Comparison of ENCODE assay signal across 24 mouse cellular contexts in the genomic region with DNA sequence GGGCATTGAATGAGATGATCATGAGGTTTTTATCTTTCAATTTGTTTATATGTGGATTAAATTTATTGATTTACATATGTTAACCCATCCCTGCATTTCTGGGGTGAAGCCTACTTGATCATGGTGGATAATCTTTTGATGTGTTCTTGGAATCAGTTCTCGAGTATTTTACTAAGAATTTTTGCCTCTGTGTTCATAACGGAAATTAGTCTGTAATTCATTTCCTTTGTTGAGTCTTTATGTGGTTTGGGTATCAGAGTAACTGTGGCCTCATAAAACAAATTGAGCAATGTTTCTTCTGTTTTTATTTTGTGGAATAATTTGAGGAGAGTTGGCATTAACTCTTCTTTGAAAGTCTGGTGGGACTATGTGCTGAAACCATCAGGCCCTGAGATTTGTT. TPM values are rescaled to one million over a fixed set of nuclear protein-coding genes. Genes with fewer than 3 reads are reported as not detected.
DNase-seq lines count a peak whose midpoint lies in the region; ATAC-seq and TF ChIP-seq lines count a peak whose summit lies in the region.
"Had no signal": no experiment of that assay in that cellular context is flagged by ENCODE, and none has a peak within 500 bp of the region (broad histone marks: within the 10 kb centered on the region; RNA-seq: fewer than 3 reads in every experiment).

No protein-coding gene starts in this region.

- 80% methylated on average over 2 of the region's 2 CpGs for WGBS in kidney, postnatal 0 days

- H3K4me3 ChIP-seq in kidney, postnatal 0 days (replicated peaks; ENCODE audit: low read depth, low read length), result no peak overlapping the region
- H3K4me3 ChIP-seq: embryonic facial prominence, embryonic 10.5 days; embryonic facial prominence, embryonic 12.5 days; forebrain, embryonic 13.5 days; forebrain, embryonic 15.5 days had no signal

- peak; percentile 15 for DNase-seq in kidney, postnatal 0 days (ENCODE audit: low spot score)
- DNase-seq in kidney, adult 18-20 months, result no peak
- DNase-seq in CD4-positive, CD25-positive, alpha-beta regulatory T cell, adult 2 months (ENCODE audit: low read depth, low spot score), result peak; percentile 4
- DNase-seq in frontal cortex, postnatal 10 days (ENCODE audit: low spot score in 2 of 2), result no peak
- DNase-seq in adipocyte (ENCODE audit: low spot score), result no peak
- DNase-seq in gastrocnemius, postnatal 14 days, result no peak
- DNase-seq: adrenal gland, adult 8-10 months; adrenal gland, postnatal 14 days; B cell, adult 2 months; cerebellum, adult 11 months; cerebellum, adult 18-20 months; cerebellum, adult 8-10 months; cerebellum, adult 9-11 months; cerebellum, postnatal 25 days; forebrain, postnatal 0 days had no signal

- H3K27me3 ChIP-seq in kidney, postnatal 0 days (ENCODE audit: insufficient read depth, low read length), result no peaks in the 10 kb centered on the region
- H3K27me3 ChIP-seq: CH12.LX; embryonic facial prominence, embryonic 12.5 days; forebrain, embryonic 13.5 days; forebrain, embryonic 15.5 days; Patski had no signal

- H3K36me3 ChIP-seq in kidney, postnatal 0 days (ENCODE audit: insufficient read depth, low read length), result no peaks in the 10 kb centered on the region
- H3K36me3 ChIP-seq: embryonic facial prominence, embryonic 10.5 days; embryonic facial prominence, embryonic 12.5 days; forebrain, embryonic 15.5 days; G1E had no signal

- no peak overlapping the region for H3K27ac ChIP-seq in kidney, postnatal 0 days
- H3K27ac ChIP-seq: embryonic facial prominence, embryonic 10.5 days; embryonic facial prominence, embryonic 12.5 days; forebrain, embryonic 13.5 days; forebrain, embryonic 15.5 days had no signal

- no peak for ATAC-seq in kidney, postnatal 0 days (replicated peaks; ENCODE audit: low FRiP score, low read depth)
- ATAC-seq in activated CD4-positive, CD25-positive, alpha-beta regulatory T cell, adult 4 months, result peak; percentile 59
- peak; percentile 28 for ATAC-seq in inflammation-experienced regulatory T-cells, adult 6 months
- ATAC-seq: forebrain, embryonic 13.5 days; forebrain, embryonic 15.5 days; forebrain, postnatal 0 days; Patski had no signal

- H3K9ac ChIP-seq in kidney, postnatal 0 days (ENCODE audit: low read depth, low read length), result no peak overlapping the region
- H3K9ac ChIP-seq: embryonic facial prominence, embryonic 12.5 days; forebrain, embryonic 13.5 days; forebrain, embryonic 15.5 days; forebrain, postnatal 0 days had no signal

- H3K4me2 ChIP-seq in kidney, postnatal 0 days (ENCODE audit: low read length), result no peak overlapping the region
- H3K4me2 ChIP-seq: embryonic facial prominence, embryonic 12.5 days; forebrain, embryonic 13.5 days; forebrain, embryonic 15.5 days had no signal

- no peaks in the 10 kb centered on the region for H3K9me3 ChIP-seq in kidney, postnatal 0 days (replicated peaks; ENCODE audit: low read length)
- H3K9me3 ChIP-seq: embryonic facial prominence, embryonic 10.5 days; embryonic facial prominence, embryonic 12.5 days; forebrain, embryonic 13.5 days; forebrain, embryonic 15.5 days; G1E had no signal

- intact Hi-C loops in gastrocnemius, postnatal 14 days (cut with DNase I; ENCODE audit: low total_unique reads), result no loop called here

- TF ChIP-seq CTCF in kidney, postnatal 0 days (IDR thresholded peaks at IDR 0.05; ENCODE audit: low read depth), result no peak

- H3K4me1 ChIP-seq in kidney, postnatal 0 days (replicated peaks; ENCODE audit: insufficient read depth, low read length), result no peaks in the 10 kb centered on the region
- H3K4me1 ChIP-seq: embryonic facial prominence, embryonic 10.5 days; embryonic facial prominence, embryonic 12.5 days; forebrain, embryonic 13.5 days; forebrain, embryonic 15.5 days had no signal

RNA-seq across cellular contexts. Expression of gene Washc3, which starts 54.7 kb away (rescaled TPM):
- 87.8 and 98.4 TPM in 2 replicates for polyA plus RNA-seq in kidney, postnatal 0 days (2015; fragmentation: Nextera tagmentation; extraction: Ambion mirVana)
- polyA plus RNA-seq in activated CD4-positive, CD25-positive, alpha-beta regulatory T cell, adult 4 months (2017; shearing (Covaris generic)), result 100 to 1,000 TPM; 111 to 120 TPM
- polyA plus RNA-seq in inflammation-experienced regulatory T-cells, adult 6 months (2017; shearing (Covaris generic)), result 100 to 1,000 TPM; 103 to 112 (median 104) TPM
- 10 to 100 TPM; 29.1 to 33.3 TPM for total RNA-seq in gastrocnemius, postnatal 14 days (2021)

Comparison
In these comparisons a context has a peak if more than half of its experiments do, and no peak if none do; other contexts are left out.
1. DNase-seq: peak in kidney, postnatal 0 days (single experiment) and CD4-positive, CD25-positive, alpha-beta regulatory T cell, adult 2 months (single experiment); none in kidney, adult 18-20 months (single experiment), frontal cortex, postnatal 10 days (0 of 2), adipocyte (single experiment) and gastrocnemius, postnatal 14 days (single experiment).